Mouse (Mus musculus): Measurements from ENCODE around the gene 1700021F07Rik. TPM values are rescaled to one million over a fixed set of nuclear protein-coding genes. Genes with fewer than 3 reads are reported as not detected.

Gene 1700021F07Rik
- polyA plus RNA-seq, 1 experiment from 2014 or later: not detected

- Histone ChIP-seq H3K27me3 (no peaks in the 10 kb centered on the region), H3K4me1 (peaks cover 10% of the 10 kb centered on the region; the same call in 1 of the 2 replicates), H3K9me3 (replicated peaks) (no peaks in the 10 kb centered on the region), H3K9ac (no peak overlapping the region), H3K4me2 (replicated peaks) (no peak overlapping the region), H3K36me3 (no peaks in the 10 kb centered on the region), H3K27ac (replicated peaks) (no peak overlapping the region), H3K4me3 (replicated peaks) (no peak overlapping the region)
- no peak for ATAC-seq (ENCODE audit: insufficient number of reproducible peaks, low FRiP score, low TSS enrichment, low read depth)
- 62% methylated on average over 7 of the region's 7 CpGs for WGBS
Measured at GRCm38 (mm10) chr2:173563336-173563735, 41.0 kb downstream of the 1700021F07Rik start.

GRCm38 (mm10) chr2:173564179-173564578 is 41.8 kb downstream of the 1700021F07Rik start:
- peak overlapping the region; percentile 48 for H3K27ac ChIP-seq (replicated peaks)
- no peak overlapping the region for H3K4me2 ChIP-seq (replicated peaks)
- no peaks in the 10 kb centered on the region for H3K27me3 ChIP-seq
- H3K4me3 ChIP-seq (replicated peaks): no peak overlapping the region
- 43% methylated on average over 9 of the region's 9 CpGs for WGBS
- H3K9me3 ChIP-seq (replicated peaks): no peaks in the 10 kb centered on the region
- H3K36me3 ChIP-seq: no peaks in the 10 kb centered on the region
- peak; percentile 67; the same call in 1 of the 2 replicates for ATAC-seq (ENCODE audit: insufficient number of reproducible peaks, low FRiP score, low TSS enrichment, low read depth)
- H3K9ac ChIP-seq: no peak overlapping the region
- H3K4me1 ChIP-seq: peaks cover 10% of the 10 kb centered on the region; the same call in 1 of the 2 replicates

Other genes with a start within 250 kb of the 1700021F07Rik start
- 8.7 and 9.0 TPM in 2 replicates for gene Pmepa1, start 246.1 kb upstream of the 1700021F07Rik start, polyA plus RNA-seq (2015; fragmentation: Nextera tagmentation; extraction: Ambion mirVana)
- not detected in 2 replicates for gene Ankrd60, start 55.8 kb downstream of the 1700021F07Rik start, polyA plus RNA-seq (2015; fragmentation: Nextera tagmentation; extraction: Ambion mirVana)
- 40.9 and 41.4 TPM in 2 replicates for gene Rab22a, start 137.2 kb downstream of the 1700021F07Rik start, polyA plus RNA-seq (2015; fragmentation: Nextera tagmentation; extraction: Ambion mirVana)
- not detected in 2 replicates for gene 1700010B08Rik, start 196.8 kb downstream of the 1700021F07Rik start, polyA plus RNA-seq (2015; fragmentation: Nextera tagmentation; extraction: Ambion mirVana)
- 15.5 and 16.5 TPM in 2 replicates for gene Vapb, start 214.9 kb downstream of the 1700021F07Rik start, polyA plus RNA-seq (2015; fragmentation: Nextera tagmentation; extraction: Ambion mirVana)

Data from embryonic facial prominence, embryonic 15.5 days (tissue).